In genomic region chr4:82643022-82643733, GRCm38 (mm10) we compare ENCODE assay signal across 8 mouse cellular contexts.
DNase-seq lines count a peak whose midpoint lies in the region; ATAC-seq and TF ChIP-seq lines count a peak whose summit lies in the region.

No protein-coding gene starts in this region.

- POLR2A ChIA-PET in Patski (lab: Charles Lee), result no interaction called here

- peak; percentile 23 for DNase-seq in kidney, adult 9 months
- DNase-seq in Patski (ENCODE audit: low read depth, low spot score), result no peak
- DNase-seq in embryonic facial prominence, embryonic 11.5 days (ENCODE audit: low spot score), result peak; percentile 64
- peak; percentile 15 for DNase-seq in lung, postnatal 36 days
- DNase-seq in right cerebral cortex, postnatal 4 days, result peak; percentile 41
- DNase-seq in T-cell, adult 2 months (ENCODE audit: low spot score), result no peak

- peak; percentile 55 for TF ChIP-seq CTCF in Patski (IDR thresholded peaks at IDR 0.05)

- ATAC-seq in kidney, embryonic 15.5 days (replicated peaks; ENCODE audit: low FRiP score), result no peak; the same call in 1 of the 2 replicates
- ATAC-seq in Patski, result peak; percentile 55
- ATAC-seq in embryonic facial prominence, embryonic 11.5 days (replicated peaks; ENCODE audit: insufficient number of reproducible peaks, low FRiP score, low TSS enrichment, low read depth), result 0 out of 2 replicates have a peak, but pooled peaks have one; percentile 44
- ATAC-seq in hindbrain, embryonic 16.5 days, result peak; percentile 94

- no peak overlapping the region for H3K4me2 ChIP-seq in kidney, embryonic 15.5 days
- H3K4me2 ChIP-seq in embryonic facial prominence, embryonic 11.5 days (ENCODE audit: low read depth, low read length), result no peak overlapping the region
- no peak overlapping the region for H3K4me2 ChIP-seq in hindbrain, embryonic 16.5 days (ENCODE audit: low read length)

- H3K4me1 ChIP-seq in kidney, embryonic 15.5 days, result no peaks in the 10 kb centered on the region
- no peaks in the 10 kb centered on the region for H3K4me1 ChIP-seq in embryonic facial prominence, embryonic 11.5 days (ENCODE audit: control insufficient read depth, insufficient read depth, low read length)
- no peaks in the 10 kb centered on the region for H3K4me1 ChIP-seq in hindbrain, embryonic 16.5 days (ENCODE audit: control insufficient read depth, insufficient read depth, low read depth, low read length)

- no peaks in the 10 kb centered on the region for H3K27me3 ChIP-seq in kidney, embryonic 15.5 days
- no peaks in the 10 kb centered on the region for H3K27me3 ChIP-seq in Patski
- no peaks in the 10 kb centered on the region for H3K27me3 ChIP-seq in embryonic facial prominence, embryonic 11.5 days (ENCODE audit: control insufficient read depth, insufficient read depth, low read length)
- H3K27me3 ChIP-seq in hindbrain, embryonic 16.5 days (replicated peaks; ENCODE audit: control insufficient read depth, insufficient read depth, low read length), result no peaks in the 10 kb centered on the region; the same call in 1 of the 2 replicates

- H3K9me3 ChIP-seq in kidney, embryonic 15.5 days (replicated peaks), result no peaks in the 10 kb centered on the region
- no peaks in the 10 kb centered on the region for H3K9me3 ChIP-seq in embryonic facial prominence, embryonic 11.5 days (replicated peaks; ENCODE audit: control insufficient read depth, low read length)
- no peaks in the 10 kb centered on the region for H3K9me3 ChIP-seq in hindbrain, embryonic 16.5 days (ENCODE audit: control insufficient read depth, low read length)

- WGBS in kidney, embryonic 15.5 days, result 63% methylated on average over 6 of the region's 6 CpGs
- WGBS in embryonic facial prominence, embryonic 11.5 days, result 60% methylated on average over 6 of the region's 6 CpGs
- WGBS in hindbrain, embryonic 16.5 days, result 28% methylated on average over 6 of the region's 6 CpGs

- CTCF ChIA-PET in Patski (lab: Charles Lee), result interaction anchor here (0.6 to 2.4 kb wide), 9 partner anchors 12 to 199 kb away, joined by 3 to 10 read pairs (median 3); no protein-coding TSS in a partner anchor

- H3K36me3 ChIP-seq in kidney, embryonic 15.5 days, result no peaks in the 10 kb centered on the region
- H3K36me3 ChIP-seq in embryonic facial prominence, embryonic 11.5 days (replicated peaks; ENCODE audit: control insufficient read depth, insufficient read depth, low read depth, low read length), result no peaks in the 10 kb centered on the region
- H3K36me3 ChIP-seq in hindbrain, embryonic 16.5 days (ENCODE audit: control insufficient read depth, insufficient read depth, low read length), result no peaks in the 10 kb centered on the region

- H3K9ac ChIP-seq in kidney, embryonic 15.5 days, result no peak overlapping the region
- no peak overlapping the region for H3K9ac ChIP-seq in embryonic facial prominence, embryonic 11.5 days (replicated peaks; ENCODE audit: low read length)
- H3K9ac ChIP-seq in hindbrain, embryonic 16.5 days (ENCODE audit: low read depth, low read length), result no peak overlapping the region

- no peak overlapping the region for H3K27ac ChIP-seq in kidney, embryonic 15.5 days
- no peak overlapping the region for H3K27ac ChIP-seq in embryonic facial prominence, embryonic 11.5 days (replicated peaks; ENCODE audit: low read depth, low read length)
- H3K27ac ChIP-seq in hindbrain, embryonic 16.5 days (ENCODE audit: low read depth, low read length), result peak overlapping the region; percentile 9; the same call in 1 of the 2 replicates

- in situ Hi-C loops in Patski (cut with MboI; ENCODE audit: low pct_unique_long_range_greater_than_20kb), result loop anchor here (10.0 kb wide), 1 partner anchor 192 kb away; no protein-coding TSS in a partner anchor

- H3K4me3 ChIP-seq in kidney, embryonic 15.5 days (replicated peaks), result no peak overlapping the region
- no peak overlapping the region for H3K4me3 ChIP-seq in embryonic facial prominence, embryonic 11.5 days (ENCODE audit: low read depth, low read length)
- no peak overlapping the region for H3K4me3 ChIP-seq in hindbrain, embryonic 16.5 days (ENCODE audit: low read length)

Comparison
In these comparisons a context has a peak if more than half of its experiments do, and no peak if none do; other contexts are left out.
1. DNase-seq: peak in kidney, adult 9 months (single experiment), embryonic facial prominence, embryonic 11.5 days (single experiment), lung, postnatal 36 days (single experiment) and right cerebral cortex, postnatal 4 days (single experiment); none in Patski (single experiment) and T-cell, adult 2 months (single experiment).